Mouse (Mus musculus): ENCODE measurements around the gene Arsa.

Arsa gene

GRCm38 (mm10) chr15:89473370-89473769 lies 3.9 kb downstream of the Arsa start:
- peaks cover 19% of the 10 kb centered on the region for H3K36me3 ChIP-seq (ENCODE audit: insufficient read depth, low read length)
- 0 out of 2 replicates have a peak overlapping the region, but pooled peaks have one; percentile 17 for H3K4me3 ChIP-seq (replicated peaks; ENCODE audit: low read length)
- no peaks in the 10 kb centered on the region for H3K9me3 ChIP-seq (ENCODE audit: low read length)
- H3K4me1 ChIP-seq (replicated peaks; ENCODE audit: low read depth, low read length), result peaks cover 80% of the 10 kb centered on the region
- H3K27me3 ChIP-seq (ENCODE audit: insufficient read depth, low read length), result no peaks in the 10 kb centered on the region
- no peak for TF ChIP-seq CTCF (conservative IDR thresholded peaks at IDR 0.05; ENCODE audit: low read length)
- no peak for TF ChIP-seq NANOG (IDR thresholded peaks at IDR 0.05; ENCODE audit: borderline replicate concordance, low read length)
- no peak for TF ChIP-seq POU5F1 (IDR thresholded peaks at IDR 0.05; ENCODE audit: borderline replicate concordance, low read length)

GRCm38 (mm10) chr15:89471476-89471875 lies 5.7 kb downstream of the Arsa start:
- Histone ChIP-seq H3K9me3 (ENCODE audit: low read length) (no peaks in the 10 kb centered on the region), H3K27me3 (ENCODE audit: insufficient read depth, low read length) (no peaks in the 10 kb centered on the region), H3K4me3 (replicated peaks; ENCODE audit: low read length) (no peak overlapping the region), H3K36me3 (ENCODE audit: insufficient read depth, low read length) (peaks cover 19% of the 10 kb centered on the region), H3K4me1 (replicated peaks; ENCODE audit: low read depth, low read length) (peaks cover 71% of the 10 kb centered on the region)
- TF ChIP-seq NANOG (IDR thresholded peaks at IDR 0.05; ENCODE audit: borderline replicate concordance, low read length), result no peak
- no peak for TF ChIP-seq CTCF (conservative IDR thresholded peaks at IDR 0.05; ENCODE audit: low read length)
- TF ChIP-seq POU5F1 (IDR thresholded peaks at IDR 0.05; ENCODE audit: borderline replicate concordance, low read length), result no peak

GRCm38 (mm10) chr15:89468577-89468976 lies 8.6 kb downstream of the Arsa start:
- TF ChIP-seq CTCF (conservative IDR thresholded peaks at IDR 0.05; ENCODE audit: low read length) (peak; percentile 59), NANOG (IDR thresholded peaks at IDR 0.05; ENCODE audit: borderline replicate concordance, low read length) (no peak)
- Histone ChIP-seq H3K4me1 (replicated peaks; ENCODE audit: low read depth, low read length) (peaks cover 57% of the 10 kb centered on the region), H3K27me3 (ENCODE audit: insufficient read depth, low read length) (no peaks in the 10 kb centered on the region), H3K36me3 (ENCODE audit: insufficient read depth, low read length) (peaks cover 9% of the 10 kb centered on the region), H3K4me3 (replicated peaks; ENCODE audit: low read length) (no peak overlapping the region), H3K9me3 (ENCODE audit: low read length) (no peaks in the 10 kb centered on the region)

GRCm38 (mm10) chr15:89465052-89465451 lies 12.2 kb downstream of the Arsa start:
- H3K27me3 ChIP-seq (ENCODE audit: insufficient read depth, low read length), result peaks cover 7% of the 10 kb centered on the region
- no peak overlapping the region for H3K4me3 ChIP-seq (replicated peaks; ENCODE audit: low read length)
- H3K9me3 ChIP-seq (ENCODE audit: low read length), result no peaks in the 10 kb centered on the region

GRCm38 (mm10) chr15:89463334-89464235 lies 13.6 kb downstream of the Arsa start:
- peaks cover 7% of the 10 kb centered on the region; the same call in 1 of the 2 replicates for H3K36me3 ChIP-seq (ENCODE audit: insufficient read depth, low read length)

More at GRCm38 (mm10) chr15:89465052-89465451, 12.2 kb downstream of the Arsa start:
- no peaks in the 10 kb centered on the region for H3K36me3 ChIP-seq (ENCODE audit: insufficient read depth, low read length)
- peaks cover 61% of the 10 kb centered on the region for H3K4me1 ChIP-seq (replicated peaks; ENCODE audit: low read depth, low read length)
- no peak for TF ChIP-seq NANOG (IDR thresholded peaks at IDR 0.05; ENCODE audit: borderline replicate concordance, low read length)
- no peak for TF ChIP-seq CTCF (conservative IDR thresholded peaks at IDR 0.05; ENCODE audit: low read length)
- TF ChIP-seq POU5F1 (IDR thresholded peaks at IDR 0.05; ENCODE audit: borderline replicate concordance, low read length), result no peak

GRCm38 (mm10) chr15:89462176-89462575 lies 15.0 kb downstream of the Arsa start:
- no peak for TF ChIP-seq POU5F1 (IDR thresholded peaks at IDR 0.05; ENCODE audit: borderline replicate concordance, low read length)
- TF ChIP-seq CTCF (conservative IDR thresholded peaks at IDR 0.05; ENCODE audit: low read length), result no peak
- no peak for TF ChIP-seq NANOG (IDR thresholded peaks at IDR 0.05; ENCODE audit: borderline replicate concordance, low read length)
- Histone ChIP-seq H3K36me3 (ENCODE audit: insufficient read depth, low read length) (peaks cover 12% of the 10 kb centered on the region; the same call in 1 of the 2 replicates), H3K9me3 (ENCODE audit: low read length) (no peaks in the 10 kb centered on the region), H3K4me1 (replicated peaks; ENCODE audit: low read depth, low read length) (peaks cover 52% of the 10 kb centered on the region), H3K4me3 (replicated peaks; ENCODE audit: low read length) (no peak overlapping the region), H3K27me3 (ENCODE audit: insufficient read depth, low read length) (peaks cover 33% of the 10 kb centered on the region)

More at GRCm38 (mm10) chr15:89463334-89464235, 13.6 kb downstream of the Arsa start:
- Histone ChIP-seq H3K9me3 (ENCODE audit: low read length) (no peaks in the 10 kb centered on the region), H3K4me1 (replicated peaks; ENCODE audit: low read depth, low read length) (peaks cover 51% of the 10 kb centered on the region), H3K27me3 (ENCODE audit: insufficient read depth, low read length) (peaks cover 19% of the 10 kb centered on the region), H3K4me3 (replicated peaks; ENCODE audit: low read length) (no peak overlapping the region)
- TF ChIP-seq POU5F1 (IDR thresholded peaks at IDR 0.05; ENCODE audit: borderline replicate concordance, low read length) (no peak), CTCF (conservative IDR thresholded peaks at IDR 0.05; ENCODE audit: low read length) (peak; percentile 27)

GRCm38 (mm10) chr15:89461321-89461720 lies 15.9 kb downstream of the Arsa start:
- Histone ChIP-seq H3K9me3 (ENCODE audit: low read length) (no peaks in the 10 kb centered on the region), H3K27me3 (ENCODE audit: insufficient read depth, low read length) (peaks cover 41% of the 10 kb centered on the region), H3K4me3 (replicated peaks; ENCODE audit: low read length) (no peak overlapping the region), H3K36me3 (ENCODE audit: insufficient read depth, low read length) (peaks cover 12% of the 10 kb centered on the region; the same call in 1 of the 2 replicates), H3K4me1 (replicated peaks; ENCODE audit: low read depth, low read length) (peaks cover 61% of the 10 kb centered on the region)
- TF ChIP-seq NANOG (IDR thresholded peaks at IDR 0.05; ENCODE audit: borderline replicate concordance, low read length), result no peak
- TF ChIP-seq CTCF (conservative IDR thresholded peaks at IDR 0.05; ENCODE audit: low read length), result no peak
- no peak for TF ChIP-seq POU5F1 (IDR thresholded peaks at IDR 0.05; ENCODE audit: borderline replicate concordance, low read length)

GRCm38 (mm10) chr15:89460298-89460697 lies 16.9 kb downstream of the Arsa start:
- TF ChIP-seq POU5F1 (IDR thresholded peaks at IDR 0.05; ENCODE audit: borderline replicate concordance, low read length) (no peak), CTCF (conservative IDR thresholded peaks at IDR 0.05; ENCODE audit: low read length) (no peak), NANOG (IDR thresholded peaks at IDR 0.05; ENCODE audit: borderline replicate concordance, low read length) (no peak)
- no peaks in the 10 kb centered on the region for H3K9me3 ChIP-seq (ENCODE audit: low read length)
- peaks cover 52% of the 10 kb centered on the region for H3K27me3 ChIP-seq (ENCODE audit: insufficient read depth, low read length)
- H3K36me3 ChIP-seq (ENCODE audit: insufficient read depth, low read length), result peaks cover 12% of the 10 kb centered on the region; the same call in 1 of the 2 replicates
- peaks cover 59% of the 10 kb centered on the region for H3K4me1 ChIP-seq (replicated peaks; ENCODE audit: low read depth, low read length)
- H3K4me3 ChIP-seq (replicated peaks; ENCODE audit: low read length), result no peak overlapping the region

Data from E14TG2a.4 (cell line).